Mouse (Mus musculus) heart, embryonic 10.5 days (tissue): ENCODE results near the gene Gm20696. TPM values are rescaled to one million over a fixed set of nuclear protein-coding genes. Genes with fewer than 3 reads are reported as not detected.
A peak's percentile ranks its signal among the peaks of the same experiment; 100 is the strongest.

Experiments
- DNase-seq: peaks from one replicate; pipeline ENCODE4 v3.0.0-alpha.2; 2017; ENCODE audit warnings: low spot score
- H3K27ac ChIP-seq: fragments of 300-500 bp; sonication (generic); 2 replicates; pipeline ENCODE4 v1.5.1; 2016; ENCODE audit warnings: mild to moderate bottlenecking
- H3K27me3 ChIP-seq: fragments of 300-500 bp; sonication (generic); 2 replicates; pipeline ENCODE4 v1.6.1; 2016; ENCODE audit warnings: mild to moderate bottlenecking; ENCODE audit not compliant: poor library complexity, insufficient read depth, severe bottlenecking
- H3K36me3 ChIP-seq: fragments of 300-500 bp; sonication (generic); 2 replicates; pipeline ENCODE4 v1.6.1; 2016; ENCODE audit warnings: mild to moderate bottlenecking, moderate library complexity
- H3K4me1 ChIP-seq: fragments of 300-500 bp; sonication (generic); 2 replicates; pipeline ENCODE4 v1.6.1; 2016; ENCODE audit warnings: mild to moderate bottlenecking
- H3K4me3 ChIP-seq: fragments of 300-500 bp; sonication (generic); 2 replicates; pipeline ENCODE4 v1.5.1; 2016; ENCODE audit warnings: mild to moderate bottlenecking, moderate library complexity
- H3K9me3 ChIP-seq: fragments of 300-500 bp; sonication (generic); 2 replicates; pipeline ENCODE4 v1.6.1; 2016; ENCODE audit warnings: mild to moderate bottlenecking, moderate library complexity
- WGBS: fragments of 180-500 bp; shearing (Covaris S2); methylation state at CpG from one replicate; pipeline ENCODE4 v1.1.7; 2016; 5-methylcytosine and 5-hydroxymethylcytosine counted together
- polyA plus RNA-seq: library from polyadenylated mRNA; unstranded; fragments of >200 nt; fragmentation: Nextera tagmentation; extraction: Ambion mirVana; gene quantifications from 2 replicates; pipeline ENCODE4 v1.2.1, GENCODE M21; 2016

Gm20696 gene
- polyA plus RNA-seq, 1 experiment from 2014 or later, result 3.4 TPM

DNA sequence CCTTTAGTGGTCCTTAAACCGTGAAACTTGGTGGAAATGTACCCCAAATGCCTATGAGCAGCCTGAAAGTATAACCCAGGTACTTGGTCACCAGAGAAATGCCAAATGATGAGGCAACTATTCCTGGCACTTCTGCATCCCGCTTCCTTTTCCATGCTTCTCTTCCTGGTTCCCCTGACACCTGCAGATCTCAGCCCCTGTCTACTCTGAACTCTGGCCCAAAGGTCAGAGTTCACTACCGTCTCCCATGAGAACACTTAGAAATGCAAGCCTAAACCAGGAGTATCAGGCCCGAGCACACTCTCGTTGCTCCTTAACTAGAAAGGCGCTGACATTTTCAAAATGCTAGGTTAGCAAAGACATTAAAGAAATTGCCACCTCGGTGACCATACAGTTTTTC, 394.9 kb downstream of the Gm20696 start:
- WGBS, result 74% methylated on average over 7 of the region's 7 CpGs
- Histone ChIP-seq H3K4me3 (no peak overlapping the region), H3K9me3 (no peaks in the 10 kb centered on the region), H3K4me1 (peaks cover 30% of the 10 kb centered on the region), H3K27me3 (no peaks in the 10 kb centered on the region), H3K36me3 (no peaks in the 10 kb centered on the region), H3K27ac (no peak overlapping the region)
- DNase-seq, result no peak

DNA sequence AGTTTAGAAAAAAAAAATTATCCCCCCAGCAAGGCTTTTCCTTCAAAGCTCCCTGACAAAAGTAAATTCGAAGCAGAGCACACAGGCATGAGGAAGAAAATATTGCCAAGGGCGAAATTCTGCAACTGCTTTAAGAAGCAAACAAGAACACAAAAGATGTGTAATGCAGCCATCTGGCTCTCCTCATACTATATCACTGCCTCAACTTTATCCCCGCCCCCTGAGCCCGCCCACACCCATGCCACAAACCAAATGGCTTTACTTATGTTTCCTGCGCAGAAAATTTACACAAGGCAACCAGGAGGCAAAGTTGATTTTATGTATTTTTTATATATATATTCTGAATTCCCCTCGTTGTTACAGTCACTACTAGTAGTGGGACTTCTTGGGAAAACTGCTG, 396.7 kb downstream of the Gm20696 start:
- 76% methylated on average over 6 of the region's 6 CpGs for WGBS
- no peaks in the 10 kb centered on the region for H3K9me3 ChIP-seq
- no peaks in the 10 kb centered on the region for H3K36me3 ChIP-seq
- no peak overlapping the region for H3K27ac ChIP-seq
- no peaks in the 10 kb centered on the region for H3K27me3 ChIP-seq
- H3K4me1 ChIP-seq, result peaks cover 37% of the 10 kb centered on the region
- H3K4me3 ChIP-seq, result no peak overlapping the region
- DNase-seq, result no peak

DNA sequence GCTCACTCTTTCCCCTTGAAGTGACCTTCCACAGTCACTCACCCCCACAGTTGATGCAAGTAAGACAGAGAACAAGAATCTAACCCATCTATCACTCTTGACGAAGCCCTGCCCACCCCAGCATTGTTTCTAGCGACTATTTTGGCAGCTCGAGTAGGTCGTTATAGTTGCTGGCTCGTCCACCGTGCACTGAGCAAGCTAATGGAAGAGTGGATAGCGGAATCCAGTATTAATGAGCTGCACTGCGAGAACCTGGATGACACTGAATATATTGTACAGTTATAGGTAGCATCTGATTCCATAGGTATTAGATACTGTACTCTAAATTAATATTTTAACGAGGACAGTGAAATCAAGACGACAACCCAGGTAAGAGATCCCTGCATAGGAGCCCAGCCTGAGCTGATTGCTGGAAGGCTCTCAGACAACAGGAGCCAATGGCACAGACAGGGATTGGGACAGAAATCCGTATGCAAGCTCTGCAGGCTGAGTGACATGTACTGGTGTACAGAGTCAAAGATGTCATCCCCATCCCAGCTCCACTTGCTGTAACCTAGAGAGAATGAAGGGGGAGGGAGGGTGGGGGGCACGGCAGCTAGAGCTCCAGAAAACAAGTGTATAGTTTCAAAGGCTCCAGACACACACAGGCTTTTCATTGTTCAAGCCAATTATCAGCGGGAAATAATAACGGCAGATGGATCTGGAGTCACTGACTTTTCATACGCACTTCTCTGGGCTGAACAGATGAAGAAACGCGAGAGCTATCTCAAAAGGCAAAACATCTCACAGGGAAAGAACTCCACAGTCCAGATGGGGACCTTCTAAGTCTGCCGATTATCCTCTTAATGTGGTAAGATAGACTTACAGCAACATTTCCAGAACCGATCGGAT, 398.2 kb downstream of the Gm20696 start:
- H3K36me3 ChIP-seq, result no peaks in the 10 kb centered on the region
- H3K27ac ChIP-seq, result peak overlapping the region; percentile 74
- H3K4me3 ChIP-seq, result no peak overlapping the region
- no peaks in the 10 kb centered on the region for H3K27me3 ChIP-seq
- DNase-seq, result no peak
- H3K4me1 ChIP-seq, result peaks cover 44% of the 10 kb centered on the region
- 58% methylated on average over 20 of the region's 20 CpGs for WGBS
- H3K9me3 ChIP-seq, result no peaks in the 10 kb centered on the region

DNA sequence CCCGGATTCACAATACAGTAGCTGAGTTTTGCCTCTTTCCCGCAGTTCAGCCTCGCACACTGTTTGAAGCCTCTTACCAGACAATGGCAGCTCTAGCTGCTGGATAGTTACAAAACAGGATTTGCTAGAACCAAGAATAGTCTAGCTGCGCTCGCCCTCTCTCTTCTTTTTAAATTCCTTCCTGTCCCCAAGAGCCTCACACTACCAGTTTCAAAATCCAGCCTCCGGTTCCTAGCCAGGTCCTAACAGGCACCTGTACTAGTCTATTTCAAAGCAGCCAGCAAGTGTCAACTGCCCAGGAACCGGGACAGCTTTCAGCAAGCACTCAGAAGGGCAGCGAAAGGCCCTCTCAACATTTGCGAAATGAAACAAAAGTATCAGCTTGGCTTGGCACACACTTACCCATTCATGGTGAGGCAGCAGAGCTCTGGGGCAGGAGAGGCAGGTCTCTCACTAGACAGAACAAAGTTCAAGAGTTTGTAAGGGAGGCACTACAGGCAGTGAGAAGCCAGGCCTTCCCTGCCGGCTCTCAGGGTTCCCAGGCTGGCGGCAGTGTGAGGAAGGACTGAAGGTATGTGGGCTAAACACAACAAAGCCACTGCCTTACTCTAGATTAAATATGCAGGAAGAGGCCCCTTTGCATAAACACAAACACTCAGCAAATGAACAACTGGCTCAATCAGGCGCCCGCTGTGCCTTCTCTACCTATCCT, 400.5 kb downstream of the Gm20696 start:
- Histone ChIP-seq H3K4me3 (peak overlapping the region; percentile 48), H3K36me3 (no peaks in the 10 kb centered on the region), H3K27me3 (no peaks in the 10 kb centered on the region), H3K4me1 (peaks cover 63% of the 10 kb centered on the region), H3K27ac (peak overlapping the region; percentile 82), H3K9me3 (no peaks in the 10 kb centered on the region)
- peak; percentile 79 for DNase-seq
- 19% methylated on average over 13 of the region's 13 CpGs for WGBS

DNA sequence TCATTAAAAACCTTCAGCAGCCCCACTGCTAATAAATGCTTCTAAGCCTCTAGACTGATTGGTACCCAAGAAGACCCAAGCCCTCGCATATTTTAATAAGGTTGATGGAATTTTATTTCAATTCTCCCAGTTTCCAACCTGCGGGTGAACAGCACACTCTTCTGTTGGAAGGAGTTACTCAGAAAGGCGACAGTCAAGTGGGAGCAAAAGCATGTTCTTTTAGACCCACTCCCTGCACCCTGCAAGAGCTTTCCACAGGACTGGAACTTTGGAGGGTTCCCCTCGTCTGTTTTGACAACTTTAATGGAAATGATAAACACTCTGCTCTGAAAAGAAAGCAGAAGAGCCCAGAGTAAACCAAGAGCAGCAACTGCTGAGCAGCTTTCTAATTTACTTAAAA, 401.4 kb downstream of the Gm20696 start:
- Histone ChIP-seq H3K36me3 (no peaks in the 10 kb centered on the region), H3K27ac (peak overlapping the region; percentile 82; the same call in 1 of the 2 replicates), H3K4me3 (peak overlapping the region; percentile 48; the same call in 1 of the 2 replicates), H3K9me3 (no peaks in the 10 kb centered on the region), H3K4me1 (peaks cover 66% of the 10 kb centered on the region), H3K27me3 (no peaks in the 10 kb centered on the region)
- 29% methylated on average over 4 of the region's 4 CpGs for WGBS
- no peak for DNase-seq

DNA sequence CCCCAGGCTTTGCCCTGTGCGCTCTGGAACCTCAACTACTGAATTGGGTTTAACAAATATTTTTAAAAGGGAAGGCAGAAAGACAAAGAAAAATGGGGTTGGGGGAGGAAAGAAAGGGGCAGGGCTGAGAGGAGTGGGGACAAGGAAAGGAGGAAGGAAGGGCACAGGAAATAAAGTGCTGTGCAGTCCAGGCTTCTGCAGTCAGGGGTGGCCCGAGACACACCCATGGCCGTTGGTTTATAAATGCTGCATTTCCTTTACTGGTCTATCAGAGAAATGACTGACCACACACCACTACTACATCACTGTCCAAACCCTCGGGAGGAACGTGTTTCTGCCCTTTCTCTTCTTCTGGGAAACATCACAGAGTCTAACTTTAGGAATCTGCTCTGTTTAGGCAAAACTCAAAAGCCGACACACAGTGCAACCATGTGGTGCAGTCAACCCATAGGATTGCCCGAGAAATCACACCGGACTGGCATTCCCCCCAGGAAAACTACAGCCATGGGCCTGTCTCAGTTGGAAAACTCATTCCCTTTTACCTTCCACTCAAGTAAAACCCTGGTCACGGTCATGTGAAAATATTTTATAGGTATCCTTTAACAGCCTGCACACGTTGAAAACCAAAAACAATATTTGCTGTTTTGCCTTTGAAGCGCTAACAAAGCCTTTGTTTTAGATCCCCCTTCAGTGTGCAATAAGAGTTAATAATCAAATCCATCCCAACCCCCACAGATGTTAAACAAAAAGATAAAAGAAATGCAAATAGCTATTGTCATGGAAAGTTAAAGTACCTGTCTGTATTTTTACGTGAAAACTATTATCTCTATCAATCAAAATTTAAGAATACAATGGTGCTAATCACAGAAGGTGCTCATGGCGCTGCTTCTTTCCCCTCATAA, 402.2 kb downstream of the Gm20696 start:
- no peaks in the 10 kb centered on the region for H3K36me3 ChIP-seq
- 45% methylated on average over 13 of the region's 13 CpGs for WGBS
- peak overlapping the region; percentile 82; the same call in 1 of the 2 replicates for H3K27ac ChIP-seq
- no peaks in the 10 kb centered on the region for H3K9me3 ChIP-seq
- H3K4me1 ChIP-seq, result peaks cover 66% of the 10 kb centered on the region
- DNase-seq, result no peak
- H3K27me3 ChIP-seq, result no peaks in the 10 kb centered on the region
- H3K4me3 ChIP-seq, result peak overlapping the region; percentile 29; the same call in 1 of the 2 replicates

DNA sequence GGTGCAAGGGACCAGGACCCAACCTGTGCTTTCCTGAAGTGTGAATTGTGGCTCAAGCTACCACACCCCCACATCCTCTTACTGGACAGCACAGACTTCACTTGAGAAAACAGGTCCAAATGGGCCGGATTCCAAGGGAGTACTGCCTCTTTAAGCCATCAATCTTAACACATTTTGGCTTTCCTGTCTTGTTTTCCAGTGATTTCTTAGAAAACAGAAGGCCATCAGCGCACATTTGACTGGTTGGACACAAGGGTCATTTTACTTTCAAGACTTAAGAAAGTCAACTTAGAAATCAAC, 402.8 kb downstream of the Gm20696 start:
- H3K27ac ChIP-seq, result peak overlapping the region; percentile 73; the same call in 1 of the 2 replicates
- no peak for DNase-seq
- WGBS, result 39% methylated on average over 2 of the region's 2 CpGs
- H3K4me1 ChIP-seq, result peaks cover 65% of the 10 kb centered on the region
- peak overlapping the region; percentile 33; the same call in 1 of the 2 replicates for H3K4me3 ChIP-seq
- no peaks in the 10 kb centered on the region for H3K9me3 ChIP-seq
- H3K27me3 ChIP-seq, result no peaks in the 10 kb centered on the region
- no peaks in the 10 kb centered on the region for H3K36me3 ChIP-seq

DNA sequence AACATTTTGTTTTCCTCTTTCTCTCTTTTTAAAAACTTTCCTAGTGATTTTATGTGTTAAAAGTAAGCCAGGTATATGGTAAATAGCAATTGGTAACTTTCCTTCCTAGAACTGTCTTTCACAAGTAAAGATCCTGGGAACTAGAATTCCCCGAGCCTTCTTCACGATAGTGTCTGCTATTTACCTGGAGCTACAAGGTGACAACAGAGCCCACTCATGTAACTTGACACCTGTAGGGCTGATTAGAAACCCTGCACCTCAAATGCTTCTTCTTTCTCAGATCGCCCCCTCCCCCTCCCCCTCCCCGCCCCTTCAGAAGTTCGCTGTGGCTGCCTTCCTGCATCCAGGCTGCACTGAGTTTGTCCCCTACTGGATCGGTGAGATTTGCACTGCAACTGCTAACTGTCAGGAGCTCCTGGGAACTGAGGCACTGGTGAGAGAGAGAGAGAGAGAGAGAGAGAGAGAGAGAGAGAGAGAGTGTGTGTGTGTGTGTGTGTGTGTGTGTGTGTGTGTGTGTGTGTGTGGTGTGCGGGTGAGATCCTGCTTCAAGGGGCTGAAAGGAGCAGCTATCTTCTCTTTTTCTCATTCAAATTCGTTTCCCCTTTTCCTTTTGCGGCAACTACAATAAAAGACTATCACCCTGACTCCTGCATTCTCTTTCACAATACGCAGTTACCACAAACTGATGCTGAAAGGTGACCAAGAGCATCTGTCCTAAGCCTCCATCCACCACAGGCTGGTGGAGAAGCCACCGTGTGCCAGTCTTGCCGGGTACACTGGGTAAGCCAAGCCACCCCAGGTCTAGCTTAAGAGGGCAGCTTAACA, 403.3 kb downstream of the Gm20696 start:
- Histone ChIP-seq H3K4me3 (peak overlapping the region; percentile 33), H3K4me1 (peaks cover 65% of the 10 kb centered on the region), H3K27ac (peak overlapping the region; percentile 73; the same call in 1 of the 2 replicates), H3K9me3 (no peaks in the 10 kb centered on the region), H3K27me3 (no peaks in the 10 kb centered on the region), H3K36me3 (no peaks in the 10 kb centered on the region)
- DNase-seq, result no peak
- 8% methylated on average over 12 of the region's 12 CpGs for WGBS

DNA sequence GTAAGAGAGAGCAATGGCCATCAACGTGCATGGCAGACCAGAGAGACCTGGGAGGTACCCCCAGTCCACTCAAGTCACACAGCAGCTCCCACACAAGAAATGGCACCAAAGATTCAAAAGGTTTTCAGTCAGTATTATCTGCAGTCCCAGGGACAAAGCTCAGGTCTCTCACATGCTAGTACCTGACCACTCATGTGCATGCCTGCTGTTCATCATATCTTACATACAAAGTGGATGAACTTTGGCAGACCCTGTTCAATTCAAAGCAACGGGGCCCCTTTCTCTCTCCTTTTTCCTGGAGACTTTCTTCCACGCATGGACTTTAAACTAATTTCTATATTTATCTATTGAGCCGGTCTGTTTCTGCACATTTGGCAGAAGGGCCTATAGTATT, 404.9 kb downstream of the Gm20696 start:
- no peaks in the 10 kb centered on the region for H3K27me3 ChIP-seq
- peaks cover 58% of the 10 kb centered on the region for H3K4me1 ChIP-seq
- 67% methylated on average over 4 of the region's 4 CpGs for WGBS
- peak overlapping the region; percentile 17; the same call in 1 of the 2 replicates for H3K27ac ChIP-seq
- DNase-seq, result no peak
- no peaks in the 10 kb centered on the region for H3K9me3 ChIP-seq
- H3K36me3 ChIP-seq, result no peaks in the 10 kb centered on the region
- H3K4me3 ChIP-seq, result no peak overlapping the region

DNA sequence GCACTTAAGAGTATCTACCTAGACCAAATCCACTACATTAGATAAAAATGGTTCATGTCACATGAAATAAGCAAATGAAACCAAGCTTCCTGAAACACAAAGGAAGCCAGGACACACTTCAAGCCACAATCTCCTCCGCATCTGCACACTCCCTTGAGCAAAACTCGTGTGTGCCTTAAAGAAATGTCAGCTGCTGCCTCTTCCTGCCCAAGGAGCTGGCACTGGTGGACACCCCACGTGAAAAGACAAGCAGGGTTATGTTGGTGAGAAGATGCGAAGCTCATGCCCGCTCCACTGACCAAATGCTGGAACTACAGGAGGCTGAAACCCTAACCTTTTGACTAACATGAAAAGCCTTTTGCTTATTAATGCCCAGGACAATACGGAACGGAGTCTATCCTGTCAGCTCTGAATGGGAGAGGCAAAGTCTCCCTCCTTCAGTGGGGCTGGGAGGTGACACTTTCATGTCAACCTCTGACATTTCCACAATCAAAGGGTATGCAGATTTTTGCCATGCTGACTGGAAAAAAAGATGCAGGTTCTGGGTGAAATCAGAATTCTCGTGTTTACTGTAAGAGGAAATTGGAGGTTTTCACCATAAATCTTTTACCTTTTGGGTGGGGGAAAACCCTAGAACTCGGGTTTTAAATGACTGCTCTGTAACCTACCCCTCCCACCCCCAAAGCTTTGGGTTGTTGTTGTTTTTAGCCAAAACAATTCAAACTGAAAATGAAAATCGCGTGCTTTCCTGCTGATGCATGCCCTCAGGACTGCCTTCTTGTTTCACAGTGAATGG, 405.5 kb downstream of the Gm20696 start:
- DNase-seq, result no peak
- no peaks in the 10 kb centered on the region for H3K9me3 ChIP-seq
- no peaks in the 10 kb centered on the region for H3K36me3 ChIP-seq
- 61% methylated on average over 11 of the region's 11 CpGs for WGBS
- no peak overlapping the region for H3K4me3 ChIP-seq
- H3K27me3 ChIP-seq, result no peaks in the 10 kb centered on the region
- peak overlapping the region; percentile 17; the same call in 1 of the 2 replicates for H3K27ac ChIP-seq
- H3K4me1 ChIP-seq, result peaks cover 52% of the 10 kb centered on the region

DNA sequence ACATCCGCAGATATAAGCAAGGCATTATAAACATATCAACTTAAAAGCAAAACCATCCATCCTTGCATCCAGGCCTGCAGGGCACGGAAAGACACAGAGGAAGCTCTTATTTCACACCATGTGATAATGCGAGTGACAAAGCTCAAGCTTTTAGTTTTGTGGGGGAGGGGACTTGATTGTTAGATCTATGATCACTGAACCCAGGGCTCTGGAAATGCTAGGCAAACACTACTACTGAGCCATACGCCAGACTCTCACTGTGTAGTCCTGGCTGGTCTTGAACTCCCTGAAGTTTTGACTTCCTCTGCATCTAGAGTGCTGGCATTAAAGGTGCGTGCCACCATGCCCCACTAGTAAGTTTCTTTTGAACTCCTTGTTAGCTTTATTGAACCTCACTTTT, 408.3 kb downstream of the Gm20696 start:
- no peaks in the 10 kb centered on the region for H3K36me3 ChIP-seq
- no peaks in the 10 kb centered on the region for H3K27me3 ChIP-seq
- no peak for DNase-seq
- H3K27ac ChIP-seq, result no peak overlapping the region
- peaks cover 34% of the 10 kb centered on the region for H3K4me1 ChIP-seq
- H3K9me3 ChIP-seq, result no peaks in the 10 kb centered on the region
- H3K4me3 ChIP-seq, result no peak overlapping the region
- WGBS, result 60% methylated on average over 5 of the region's 5 CpGs
